Mouse (Mus musculus) T-helper 2 cell (primary cell): Measurements from ENCODE around the gene Mars.

ENCODE experiments used
- in situ Hi-C: fragments of 300-600 bp; cut with MboI, MseI; formaldehyde crosslinking; loops from one replicate; pipeline ENCODE4 v1.15.1; 2025; ENCODE audit warnings: high pct_unique_total_duplicates

The Mars gene

DNA sequence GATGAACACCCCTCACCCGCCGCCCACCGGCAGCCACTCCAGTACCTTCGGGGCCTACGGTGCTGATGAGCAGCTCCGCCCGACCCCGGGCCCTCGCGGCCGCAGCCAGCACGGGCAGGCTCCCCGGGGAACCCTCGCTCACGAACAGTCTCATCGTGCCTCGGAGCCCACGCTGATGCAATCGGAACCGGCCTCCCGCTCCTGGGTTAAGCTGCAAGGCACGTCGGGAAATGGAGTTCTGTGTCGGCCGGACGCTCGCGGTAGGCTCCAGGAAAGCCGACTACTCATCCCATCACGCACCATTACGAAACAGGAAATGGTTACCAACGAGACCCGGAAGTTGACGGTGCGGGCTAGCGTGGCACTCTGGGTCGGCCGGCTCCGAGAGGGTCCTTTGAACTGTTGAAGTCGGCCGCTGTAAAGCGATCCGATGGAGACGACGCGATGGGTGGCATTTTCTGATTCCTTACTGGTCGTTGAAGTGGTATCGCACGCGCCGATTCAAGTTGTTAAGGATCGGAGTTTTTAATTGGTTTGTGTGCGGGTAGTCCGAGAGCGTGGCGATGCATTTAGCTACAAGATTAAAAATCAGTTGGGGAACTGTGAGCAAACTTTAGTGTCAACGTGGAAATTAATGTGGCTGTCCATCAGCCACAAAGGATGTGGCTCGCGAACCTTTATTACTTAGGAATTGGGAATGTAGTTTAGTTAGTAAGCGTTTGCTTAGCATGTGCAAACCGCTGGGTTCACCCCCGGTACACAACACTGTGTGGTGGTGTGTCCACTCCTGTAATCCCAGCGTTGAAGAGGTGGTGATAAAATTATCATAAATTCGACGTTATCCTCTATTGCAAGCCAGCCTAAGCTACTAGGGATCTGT, at the start of gene Mars:
TSS of gene Mars (minus strand) at position 311 of the 880 bp plus-strand sequence.
- in situ Hi-C loops = no loop called here

DNA sequence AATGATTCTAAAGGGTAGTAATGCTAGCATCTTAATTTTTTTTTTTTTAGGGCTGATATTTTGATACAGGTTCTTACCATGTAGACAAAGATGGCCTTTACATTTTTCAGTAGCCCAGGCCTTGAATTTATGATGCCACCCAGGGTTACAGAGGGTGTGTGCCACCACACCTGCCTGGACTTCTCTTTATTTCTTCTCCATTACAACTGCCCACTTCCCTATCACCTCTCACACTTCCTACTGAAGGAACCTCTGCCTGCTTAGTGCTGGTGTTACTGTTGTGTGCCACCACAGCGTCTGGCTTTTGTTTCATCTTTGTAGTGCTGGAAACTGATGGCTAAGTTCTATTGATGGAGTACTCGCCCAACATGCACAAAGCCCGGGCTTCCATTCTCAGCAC, 49.1 kb upstream of the Mars start:
- in situ Hi-C loops = no loop called here

DNA sequence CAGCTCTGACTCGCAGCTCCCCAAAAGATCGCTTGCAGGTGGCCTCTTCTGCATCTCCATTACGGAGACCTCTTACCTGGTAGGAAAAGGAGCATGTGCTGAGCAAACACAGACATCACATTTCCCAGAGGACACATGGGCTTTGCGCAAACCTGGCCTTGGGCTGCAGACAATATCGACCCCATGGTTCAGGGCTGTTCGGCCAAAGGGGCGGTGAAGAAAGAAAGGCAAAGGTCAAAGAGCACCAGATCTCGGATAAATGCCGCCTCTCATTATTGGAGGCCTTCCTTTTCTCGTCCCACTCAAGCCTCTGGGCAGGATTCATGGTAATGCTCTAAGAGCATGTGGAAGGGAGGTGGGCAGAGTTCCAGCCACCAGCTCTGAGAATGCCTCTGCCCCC, 43.8 kb upstream of the Mars start:
- in situ Hi-C loops = no loop called here

DNA sequence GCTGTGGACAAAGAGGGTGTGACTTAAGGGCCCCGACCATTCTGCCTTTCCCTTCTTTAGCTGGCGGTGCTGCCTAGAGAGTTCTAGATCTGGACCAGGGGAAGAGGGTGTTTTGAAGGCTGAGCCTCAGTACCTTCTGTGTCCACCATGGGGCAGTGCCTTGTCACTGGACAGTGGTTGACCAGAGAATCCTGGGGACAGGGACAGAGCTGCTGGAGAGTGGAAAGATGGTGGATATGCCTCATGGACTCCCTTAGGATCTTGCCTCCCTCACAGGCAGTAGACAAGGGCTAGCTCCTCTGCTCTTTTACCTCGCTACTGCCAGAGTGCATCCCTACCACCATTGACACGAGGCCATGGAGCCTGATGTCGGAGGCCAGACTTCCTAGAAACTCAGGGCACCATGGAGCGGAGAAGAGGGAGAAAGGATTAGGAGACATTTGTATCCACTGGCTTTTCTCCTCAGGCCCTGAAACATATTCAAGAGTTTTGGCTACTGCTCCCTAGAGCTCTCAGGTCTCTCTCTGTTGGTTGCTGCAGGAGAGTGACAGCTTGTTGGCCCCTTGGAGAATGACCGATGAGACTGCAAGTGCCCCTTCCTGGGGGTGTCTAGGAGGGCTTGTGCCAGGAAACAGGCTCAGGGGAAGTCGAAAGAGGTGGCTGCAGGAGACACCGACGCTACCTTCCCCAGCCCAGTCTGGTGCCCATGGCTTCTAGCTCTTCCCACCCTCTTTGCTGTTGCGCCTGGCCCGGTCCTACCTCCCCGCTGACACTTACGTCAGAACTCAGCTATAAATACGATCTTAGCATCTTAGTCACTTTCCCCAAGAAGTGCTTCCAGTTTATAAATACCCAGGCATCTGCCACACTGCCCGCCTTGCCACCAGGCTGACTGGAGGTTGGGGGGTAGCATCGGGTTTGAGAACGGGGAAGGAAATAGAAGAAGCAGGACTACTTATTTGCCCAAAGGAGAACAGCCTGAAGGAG, 42.6 kb upstream of the Mars start, which contains the start of gene Inhbe:
TSS of gene Inhbe (minus strand) at position 503 of the 987 bp plus-strand sequence.
- in situ Hi-C loops = no loop called here

DNA sequence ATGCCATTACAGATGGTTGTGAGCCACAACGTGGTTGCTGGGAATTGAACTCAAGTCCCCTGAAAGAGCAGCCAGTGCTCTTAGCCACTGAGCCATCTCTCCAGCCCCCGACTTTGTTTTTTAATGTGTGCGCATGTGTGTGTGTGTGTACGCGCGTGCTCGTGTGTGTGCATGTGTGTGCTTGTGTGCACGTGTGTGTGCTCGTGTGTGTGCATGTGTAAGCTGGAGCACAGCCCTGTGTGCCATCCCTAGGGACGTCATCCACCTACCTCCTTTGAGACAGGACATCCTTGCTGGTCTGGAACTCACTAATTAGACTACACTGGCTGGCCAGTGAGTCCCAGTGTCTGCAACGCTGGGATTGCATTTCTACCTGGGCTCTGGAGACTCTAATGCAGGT, 41.2 kb upstream of the Mars start:
- in situ Hi-C loops = no loop called here

DNA sequence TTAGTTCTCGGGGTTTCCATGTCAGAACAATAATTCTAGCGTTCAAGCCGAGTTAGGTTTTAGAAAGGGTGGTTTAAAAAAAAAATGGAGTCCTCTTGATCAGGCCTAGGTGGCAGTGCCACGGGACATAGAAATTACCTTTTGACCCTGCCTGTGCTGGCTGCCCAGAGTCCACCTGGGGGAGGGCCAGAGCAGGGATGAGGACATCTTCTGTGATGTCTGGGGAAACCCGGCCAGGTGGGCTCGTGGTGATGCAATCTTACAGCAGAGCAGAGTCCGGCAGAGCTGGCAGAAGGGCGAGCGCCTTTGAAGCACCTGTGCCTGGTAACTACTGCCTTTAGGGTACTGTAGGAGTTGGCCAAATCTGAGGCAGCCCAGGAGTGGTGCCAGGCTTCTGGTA, 40.6 kb upstream of the Mars start:
- in situ Hi-C loops = no loop called here

DNA sequence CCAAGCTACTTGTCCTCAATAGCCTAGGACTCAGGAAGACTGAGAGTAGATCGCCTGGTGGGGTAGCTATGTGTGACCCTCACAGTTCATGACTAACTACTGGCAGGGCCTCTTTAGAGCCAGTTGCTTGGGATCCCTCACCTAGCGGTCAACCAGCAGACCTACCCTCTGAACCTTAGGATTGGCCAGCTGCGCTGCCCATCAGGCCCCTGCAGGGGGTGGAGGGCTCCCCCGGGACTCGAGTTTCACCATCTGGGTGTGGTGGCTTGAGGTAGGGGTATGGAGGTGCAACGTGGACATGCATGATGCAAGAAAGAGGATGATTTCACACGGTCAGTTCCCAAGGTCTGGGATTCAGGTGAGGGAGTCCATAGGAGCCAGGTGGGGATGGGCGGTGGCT, 40.1 kb upstream of the Mars start:
- in situ Hi-C loops = no loop called here

DNA sequence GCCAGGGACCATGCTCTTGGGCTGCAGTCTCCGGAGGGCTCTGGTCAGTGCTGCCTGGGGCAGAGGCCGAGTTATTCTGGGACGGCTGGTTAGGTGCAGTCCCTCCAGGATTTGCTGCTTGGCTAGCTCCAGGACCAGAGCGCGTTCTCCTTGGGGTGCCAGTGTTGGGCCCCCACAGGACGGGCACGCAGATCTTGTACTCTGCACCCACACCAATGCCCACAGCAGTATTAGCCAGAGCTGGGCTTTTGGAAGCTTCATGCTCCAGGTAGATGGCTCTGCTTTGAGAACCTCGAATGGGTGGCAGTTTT, 39.7 kb upstream of the Mars start:
- in situ Hi-C loops = no loop called here

DNA sequence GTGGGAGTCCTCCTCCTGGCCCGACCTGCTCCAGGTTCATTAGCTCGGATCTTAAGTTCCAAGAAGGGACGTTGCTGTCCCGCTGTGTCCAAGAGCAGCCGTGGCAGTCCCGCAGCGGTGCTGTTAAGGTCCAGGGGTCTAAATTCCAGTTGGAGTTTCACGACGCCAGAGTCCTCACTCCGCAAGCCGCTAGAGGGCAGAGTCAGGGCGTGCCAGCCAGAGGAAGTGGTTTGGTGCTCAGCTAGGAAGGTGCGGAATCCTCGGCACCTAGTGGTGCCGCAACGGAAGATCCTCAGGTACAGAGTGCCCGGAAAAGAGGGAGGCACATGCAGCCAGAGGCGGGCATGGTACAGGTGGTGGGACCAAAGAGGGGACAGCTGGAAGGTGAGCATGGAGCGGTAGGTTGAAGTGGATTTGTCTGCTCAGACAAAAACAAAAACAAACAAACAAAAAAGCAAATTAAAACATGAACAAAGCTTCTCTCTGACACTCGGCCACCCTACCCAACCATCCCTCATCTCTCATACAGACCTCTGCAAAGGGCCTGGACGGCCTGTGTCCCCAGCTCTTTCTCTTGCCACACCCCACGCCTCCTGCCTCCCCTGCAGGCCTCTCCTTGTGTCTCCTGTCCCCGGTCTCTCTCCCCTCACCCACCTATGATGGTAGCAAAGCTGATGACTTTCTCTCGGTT, 39.2 kb upstream of the Mars start:
- in situ Hi-C loops = no loop called here

DNA sequence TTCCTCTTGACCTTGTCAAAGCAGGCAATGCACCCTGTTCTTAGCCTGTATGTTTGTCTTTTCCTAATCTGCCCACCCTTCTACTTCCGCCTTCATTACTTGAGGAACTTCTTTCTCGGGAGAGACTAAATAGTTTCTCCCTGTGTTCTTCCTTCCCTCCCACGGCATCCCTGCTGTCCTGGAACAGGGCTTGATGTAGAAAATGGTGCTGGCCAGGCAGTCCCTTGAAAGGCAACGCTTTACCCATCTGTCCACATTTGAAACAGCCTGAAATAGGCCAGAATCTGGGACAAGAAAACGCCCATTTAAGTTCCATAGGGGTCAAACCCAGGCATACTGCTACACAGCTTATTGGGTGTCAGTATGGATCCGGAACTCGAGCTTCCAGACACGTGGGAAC, 38.2 kb upstream of the Mars start:
- in situ Hi-C loops = no loop called here

DNA sequence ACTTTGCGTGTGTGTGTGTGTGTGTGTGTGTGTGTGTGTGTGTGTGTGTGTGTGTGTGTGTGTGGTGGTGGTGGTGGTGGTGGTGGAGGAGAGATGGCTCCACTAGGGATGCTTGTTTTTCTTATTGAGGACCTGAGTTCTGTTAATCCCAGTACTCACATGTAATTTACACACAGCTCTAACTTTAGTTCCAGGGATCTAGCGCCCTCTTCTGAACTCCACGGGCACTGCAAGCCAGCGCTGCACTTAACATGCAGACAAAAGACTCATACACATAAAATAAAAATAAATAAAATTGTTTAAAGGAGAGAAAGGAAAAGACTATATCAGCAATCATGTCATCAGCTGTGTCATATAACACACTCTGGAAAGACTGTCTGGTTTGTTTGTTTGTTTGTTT, 37.4 kb upstream of the Mars start:
- in situ Hi-C loops = no loop called here

DNA sequence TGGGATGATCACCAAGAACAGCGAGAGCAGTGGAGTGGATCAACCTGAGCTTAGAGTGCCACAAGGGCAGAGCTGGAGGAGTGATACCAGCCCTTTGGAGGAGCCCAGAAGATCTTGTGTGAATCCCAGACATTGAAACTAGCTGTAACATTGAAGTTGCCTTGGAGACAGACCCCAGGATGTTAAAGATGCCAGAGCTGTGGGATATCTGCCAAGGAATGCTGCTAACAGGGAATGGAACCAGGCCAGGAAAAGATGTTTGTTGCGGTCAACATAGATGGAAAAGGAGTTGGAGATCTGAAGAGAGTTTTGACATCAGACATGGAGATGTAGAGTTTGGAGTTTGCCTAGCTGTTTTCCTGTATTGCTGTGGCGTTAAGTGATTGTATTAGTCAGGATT, 34.6 kb upstream of the Mars start:
- in situ Hi-C loops = no loop called here

DNA sequence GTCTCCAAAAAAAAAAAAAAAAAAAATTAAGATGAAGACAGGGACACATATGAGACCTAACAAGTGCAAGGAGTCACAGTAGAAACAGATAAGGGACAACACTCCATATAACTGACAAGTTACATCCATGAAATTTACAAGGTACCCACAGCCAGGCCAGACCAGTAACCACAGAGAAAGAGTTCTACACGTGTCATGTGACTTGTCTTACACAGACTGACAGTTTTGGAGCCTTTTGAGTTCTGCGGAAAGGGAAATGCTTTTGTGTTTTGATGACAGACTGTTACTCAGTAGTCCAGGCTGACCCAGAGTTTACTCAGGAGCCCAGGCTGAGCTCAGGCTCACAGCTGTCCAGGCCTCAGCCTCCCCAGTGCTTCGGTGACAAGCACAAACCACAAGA, 31.4 kb upstream of the Mars start:
- in situ Hi-C loops = no loop called here

DNA sequence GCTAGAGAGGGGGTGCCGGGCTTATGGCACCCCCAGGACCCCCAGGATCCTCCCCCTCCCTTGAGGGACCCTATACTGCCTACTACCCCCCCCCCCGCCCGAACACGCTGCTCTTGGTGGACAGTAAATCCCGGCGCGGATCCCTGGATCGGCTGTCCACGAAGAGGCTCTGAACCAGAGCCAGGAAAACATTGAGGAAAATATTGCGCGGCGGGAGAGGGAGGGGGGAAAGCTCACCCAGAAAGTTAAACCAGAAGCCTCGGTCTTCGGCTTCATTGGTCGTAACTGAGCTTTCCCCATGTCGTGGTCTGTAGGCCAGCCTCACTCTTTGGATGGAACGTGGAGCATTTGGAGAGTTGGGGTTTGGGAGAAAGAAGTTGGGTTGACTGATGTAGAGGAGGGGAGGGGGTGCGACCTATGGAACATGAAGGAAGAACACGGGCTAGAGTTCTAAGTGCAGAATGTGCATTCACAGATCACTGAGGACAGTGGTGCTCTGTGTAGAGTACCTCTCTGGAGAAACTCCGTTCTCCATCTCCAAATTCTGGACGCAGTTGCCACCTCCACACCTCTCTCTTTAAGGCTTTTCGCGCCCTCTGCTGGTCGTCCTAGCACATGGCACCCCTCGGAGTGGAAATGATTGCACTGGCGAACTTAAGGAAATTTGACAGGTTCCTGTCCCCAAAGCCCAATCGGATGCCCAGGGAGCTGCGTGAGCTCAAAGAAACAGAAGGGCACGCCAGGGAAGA, 30.5 kb upstream of the Mars start, which contains the start of gene Gli1:
TSS of gene Gli1 (minus strand) at position 84 of the 749 bp plus-strand sequence.
- in situ Hi-C loops = no loop called here

DNA sequence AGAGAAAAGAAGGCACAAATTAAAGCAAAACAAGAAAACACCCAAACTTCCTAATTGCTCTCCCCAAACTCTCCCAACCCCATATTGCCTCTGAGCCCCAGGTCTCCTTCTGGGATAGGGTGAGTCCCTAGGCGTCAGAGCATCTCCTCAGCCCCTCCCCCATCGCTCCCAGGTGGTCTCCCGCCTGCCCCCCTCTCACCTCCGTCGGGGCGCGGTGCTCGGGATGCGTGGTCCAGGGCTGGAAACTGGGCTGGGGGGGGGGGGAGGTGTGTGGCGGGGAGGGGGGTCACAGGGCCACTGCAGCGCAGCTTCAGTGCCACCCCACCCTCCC, 29.7 kb upstream of the Mars start:
- in situ Hi-C loops = no loop called here

DNA sequence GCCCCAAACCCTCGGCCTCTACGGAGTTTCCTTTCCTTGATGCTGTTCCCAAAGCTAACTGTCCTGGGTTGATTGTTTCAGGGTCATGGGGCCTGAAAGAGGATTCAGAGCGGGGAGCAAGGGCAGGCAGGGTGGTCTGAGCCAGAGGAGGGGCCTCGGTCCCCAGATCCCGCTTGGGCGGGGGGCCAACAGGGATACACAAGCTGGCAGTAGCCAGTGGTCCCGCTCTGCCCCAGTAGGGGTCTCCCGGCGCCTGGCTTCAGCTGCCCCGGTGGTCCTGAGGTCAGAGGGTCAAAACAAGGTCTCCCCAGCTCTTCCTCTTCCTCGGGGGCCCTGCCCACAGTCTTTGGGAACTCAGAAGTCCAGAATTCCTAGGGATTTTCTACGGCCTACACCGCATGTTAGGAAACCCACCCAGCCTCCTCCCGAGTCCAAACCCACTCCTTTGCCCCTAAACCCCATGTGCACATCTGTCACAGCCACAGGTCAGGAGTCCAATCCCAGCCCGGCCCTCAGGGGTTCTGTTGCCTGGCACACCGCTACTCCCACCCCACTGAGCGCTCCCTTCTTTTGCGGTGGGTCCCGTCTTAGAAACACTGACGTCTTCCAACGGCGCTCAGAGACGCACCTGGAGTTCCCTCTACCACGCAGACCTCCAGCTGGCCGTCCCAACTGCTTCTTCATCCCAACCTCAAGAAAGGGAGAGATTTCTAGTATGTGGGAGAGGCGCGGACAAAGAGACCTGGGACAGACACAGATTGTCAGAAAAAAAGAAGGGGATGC, 29.2 kb upstream of the Mars start:
- in situ Hi-C loops = no loop called here

DNA sequence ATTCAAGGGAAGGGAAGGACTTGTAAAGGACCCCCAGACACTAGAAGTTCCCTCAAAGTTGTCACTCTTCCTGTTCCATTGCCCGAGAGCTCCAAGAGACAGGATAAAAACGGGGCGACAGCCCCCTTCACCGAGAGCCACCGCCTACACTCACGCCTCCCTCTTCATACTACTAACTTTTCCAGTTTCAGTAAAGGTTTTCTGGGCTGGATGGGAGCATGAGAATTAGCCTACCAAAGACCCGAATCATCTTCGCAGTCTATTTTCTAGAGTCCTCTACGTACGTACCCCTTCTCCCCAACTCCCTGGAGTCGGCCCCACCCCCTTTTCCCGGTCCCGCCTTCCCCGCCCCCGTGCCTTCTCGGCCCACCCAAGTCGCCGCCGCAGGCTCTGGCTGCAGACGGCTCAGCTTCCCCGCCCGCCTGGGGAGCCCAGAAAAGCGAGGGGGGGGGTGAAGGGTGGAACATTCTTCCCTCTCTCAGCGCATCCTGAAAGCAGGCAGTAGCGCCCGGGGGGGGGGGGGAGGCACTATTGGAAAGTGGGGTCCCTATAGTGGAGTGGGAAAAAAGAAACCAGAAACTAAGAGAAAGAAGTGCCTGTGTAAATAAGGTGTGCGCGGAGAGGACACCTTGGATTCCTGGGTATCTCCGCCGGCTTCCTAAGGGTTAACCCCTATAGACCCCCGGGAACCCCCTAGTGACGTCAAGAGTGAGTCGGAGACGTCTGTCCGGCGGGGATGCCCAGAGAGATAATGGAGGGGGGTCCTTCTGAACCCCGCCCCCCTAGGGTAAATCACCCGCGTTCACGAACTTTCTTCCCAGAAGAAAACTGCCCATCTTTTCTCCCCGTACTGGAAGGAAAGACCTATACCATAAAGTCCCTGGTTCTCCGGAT, 28.3 kb upstream of the Mars start:
- in situ Hi-C loops = no loop called here

DNA sequence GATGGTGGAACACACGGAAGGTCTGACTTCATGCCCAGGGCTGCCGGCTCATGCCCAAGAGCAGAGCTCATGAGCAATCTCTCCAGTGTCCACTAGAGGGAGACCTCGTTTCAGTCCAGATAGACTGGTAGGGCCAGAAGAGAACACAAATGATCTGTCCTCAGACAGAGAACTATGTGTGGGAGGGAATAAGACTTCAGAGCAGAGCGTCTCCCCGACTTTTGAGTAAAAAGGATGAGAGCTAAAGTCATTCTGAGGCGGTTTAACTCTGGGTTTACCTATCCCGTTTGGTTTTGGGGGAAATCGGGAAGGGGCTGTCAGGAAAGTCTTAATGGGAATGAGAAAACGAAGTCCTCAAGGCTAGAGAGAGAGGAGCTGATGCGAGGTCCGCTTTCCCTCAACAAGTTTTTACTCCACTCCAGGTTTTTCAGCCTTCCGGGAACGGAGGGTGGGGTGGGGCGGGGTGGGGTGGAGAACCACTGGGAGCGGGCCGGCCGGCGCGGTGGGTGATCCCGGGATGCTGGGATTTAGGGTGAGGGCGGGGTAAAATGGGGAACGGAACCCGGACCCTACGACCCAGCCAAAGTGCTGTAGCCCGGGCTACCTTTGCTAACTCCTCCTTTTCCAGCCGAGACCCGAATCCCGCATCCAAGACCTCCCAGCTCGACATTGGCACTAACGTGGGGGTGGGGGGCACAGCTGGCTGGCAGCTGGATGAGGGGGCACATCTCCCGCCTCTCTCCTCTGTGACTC, 27.5 kb upstream of the Mars start:
- in situ Hi-C loops = no loop called here
